Mouse (Mus musculus) neutrophil, adult 5-6 weeks (primary cell): ENCODE results near the gene Copb1. TPM values are rescaled to one million over a fixed set of nuclear protein-coding genes. Genes with fewer than 3 reads are reported as not detected.
"Not testable (repeated sequence)": the region's sequence is repeated elsewhere in the genome, so short reads cannot be mapped to it uniquely, and the experiment has no call there.

Source experiments
- ATAC-seq: fragments of 151-379, 151-347 bp; 2 replicates; pipeline ENCODE4 v1.8.0; 2017; ENCODE audit warnings: mild to moderate bottlenecking, moderate TSS enrichment; ENCODE audit not compliant: insufficient number of reproducible peaks, poor library complexity, low FRiP score, severe bottlenecking; ENCODE audit errors: extremely low read depth
- total RNA-seq: library from RNA; stranded (forward); fragments of 200-1000 nt; gene quantifications from 2 replicates; pipeline ENCODE4 v1.2.3, GENCODE M21; 2017

Copb1 gene
- total RNA-seq, 1 experiment from 2014 or later = 83.9 TPM

GRCm38 (mm10) chr7:114231857-114232256 lies 22.7 kb downstream of the Copb1 start:
- ATAC-seq = no peak

- no peak for ATAC-seq
These were observed 28.0 kb downstream of the Copb1 start for GRCm38 (mm10) chr7:114226521-114226920.

- ATAC-seq = no peak
These were observed 34.1 kb downstream of the Copb1 start for GRCm38 (mm10) chr7:114220433-114220832.

GRCm38 (mm10) chr7:114216908-114217307 lies 37.6 kb downstream of the Copb1 start:
- ATAC-seq = no peak

- ATAC-seq = no peak
These were observed 40.1 kb downstream of the Copb1 start for GRCm38 (mm10) chr7:114214385-114214784.

- 0 out of 2 replicates have a peak, but pooled peaks have one; percentile 46 for ATAC-seq
These were observed 41.0 kb downstream of the Copb1 start for GRCm38 (mm10) chr7:114213537-114213936.

- ATAC-seq = no peak
These were observed 43.9 kb downstream of the Copb1 start for GRCm38 (mm10) chr7:114210618-114211017.

GRCm38 (mm10) chr7:114209841-114210240 lies 44.7 kb downstream of the Copb1 start:
- ATAC-seq = no peak

GRCm38 (mm10) chr7:114203491-114204359 lies 50.8 kb downstream of the Copb1 start:
- ATAC-seq = no peak

- no peak for ATAC-seq
These were observed 51.5 kb downstream of the Copb1 start for GRCm38 (mm10) chr7:114202972-114203404.

GRCm38 (mm10) chr7:114200651-114201050 lies 53.9 kb downstream of the Copb1 start:
- no peak for ATAC-seq

GRCm38 (mm10) chr7:114199428-114200110 lies 54.9 kb downstream of the Copb1 start:
- ATAC-seq = no peak

- no peak for ATAC-seq
These were observed 56.3 kb downstream of the Copb1 start for GRCm38 (mm10) chr7:114198252-114198651.

GRCm38 (mm10) chr7:114196588-114196987 lies 57.9 kb downstream of the Copb1 start:
- not testable (repeated sequence) for ATAC-seq

- not testable (repeated sequence) for ATAC-seq
These were observed 59.7 kb downstream of the Copb1 start for GRCm38 (mm10) chr7:114194788-114195187.

GRCm38 (mm10) chr7:114194224-114194623 lies 60.3 kb downstream of the Copb1 start:
- peak; percentile 51; the same call in 1 of the 2 replicates for ATAC-seq

GRCm38 (mm10) chr7:114193284-114194067 lies 61.0 kb downstream of the Copb1 start:
- ATAC-seq = peak; percentile 52; the same call in 1 of the 2 replicates

GRCm38 (mm10) chr7:114192581-114192980 lies 61.9 kb downstream of the Copb1 start:
- no peak for ATAC-seq

GRCm38 (mm10) chr7:114183416-114183815 lies 71.1 kb downstream of the Copb1 start:
- ATAC-seq = no peak
